Mouse (Mus musculus) spleen, postnatal 4 days (tissue): ENCODE results near the gene Lmo7.

Source experiments
- DNase-seq, 2 experiments: peaks; one replicate each; pipeline ENCODE4 v3.0.0; 2022; ENCODE audit warnings: low spot score in 2 of 2

The Lmo7 gene

DNA sequence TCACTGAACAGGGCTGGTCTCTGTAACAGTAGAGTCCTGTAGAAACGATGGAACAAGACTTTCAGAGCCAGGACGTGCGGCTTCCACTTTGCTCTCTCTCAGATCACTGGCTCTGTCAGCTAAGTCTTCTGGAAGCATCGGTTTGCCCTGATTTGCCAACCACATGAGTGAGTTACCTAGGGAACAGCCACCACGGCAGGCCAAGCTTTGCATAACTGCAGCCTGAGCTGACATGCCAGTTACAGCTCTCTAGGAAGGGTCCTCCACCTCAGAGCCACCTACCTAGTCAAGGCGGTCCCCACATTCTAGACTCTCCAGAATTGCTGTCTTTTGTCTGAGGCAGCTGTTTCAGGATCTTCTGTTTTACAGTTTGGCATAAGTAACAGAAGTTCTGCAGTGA lies 107.4 kb downstream of the Lmo7 start:
- no peak for DNase-seq

- no peak for DNase-seq
These were observed 108.6 kb downstream of the Lmo7 start for GRCm38 (mm10) chr14:101838231-101838839.

GRCm38 (mm10) chr14:101839771-101840731 lies 110.3 kb downstream of the Lmo7 start:
- no peak for DNase-seq

- no peak for DNase-seq
These were observed 111.5 kb downstream of the Lmo7 start for GRCm38 (mm10) chr14:101841271-101841670.

GRCm38 (mm10) chr14:101842521-101842920 lies 112.8 kb downstream of the Lmo7 start:
- DNase-seq = no peak

GRCm38 (mm10) chr14:101843443-101843842 lies 113.7 kb downstream of the Lmo7 start:
- DNase-seq = no peak

- DNase-seq = no peak
These were observed 114.7 kb downstream of the Lmo7 start for GRCm38 (mm10) chr14:101844467-101844866.

DNA sequence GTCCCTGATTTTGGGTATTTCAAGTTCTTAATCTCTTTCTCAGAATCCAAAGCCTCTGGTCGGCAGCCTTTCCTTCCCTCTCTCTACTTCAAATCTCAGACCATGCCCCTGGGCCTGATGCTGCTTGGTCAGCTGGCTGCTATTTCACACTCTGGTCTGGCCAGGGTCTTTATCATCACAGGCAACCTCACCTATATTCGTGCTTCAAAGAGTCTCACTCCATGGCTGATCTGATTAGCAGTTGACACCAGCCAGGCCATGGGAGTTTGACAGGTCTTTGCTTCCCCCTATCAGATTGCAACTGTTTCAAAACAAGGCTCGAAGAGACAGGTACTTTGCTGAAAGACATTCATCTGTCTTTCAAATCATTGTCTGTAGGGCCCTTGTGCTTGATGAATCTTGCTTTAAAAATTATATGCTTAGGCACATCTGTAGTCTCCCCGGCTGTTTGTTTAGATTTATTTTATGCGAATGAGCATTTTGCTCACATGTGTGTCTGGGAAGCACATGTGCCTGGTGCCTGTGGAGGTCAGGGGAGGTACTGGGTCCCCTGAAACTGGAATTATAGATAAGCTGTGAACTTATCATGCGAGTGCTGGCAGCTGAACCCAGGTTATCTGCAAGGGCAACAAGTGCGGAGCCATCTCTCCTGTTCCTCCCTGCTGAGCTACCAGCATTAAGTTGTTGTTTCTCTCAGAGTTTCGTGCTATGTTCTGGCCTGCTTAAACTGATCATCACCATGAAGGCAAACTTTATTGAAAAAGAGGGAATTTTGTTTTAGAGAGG lies 116.5 kb downstream of the Lmo7 start:
- DNase-seq = no peak

GRCm38 (mm10) chr14:101847520-101847919 lies 117.8 kb downstream of the Lmo7 start:
- no peak for DNase-seq

- DNase-seq = no peak
These were observed 122.9 kb downstream of the Lmo7 start for GRCm38 (mm10) chr14:101852584-101853195.

- DNase-seq = no peak
These were observed 123.5 kb downstream of the Lmo7 start for GRCm38 (mm10) chr14:101853207-101853606.

DNA sequence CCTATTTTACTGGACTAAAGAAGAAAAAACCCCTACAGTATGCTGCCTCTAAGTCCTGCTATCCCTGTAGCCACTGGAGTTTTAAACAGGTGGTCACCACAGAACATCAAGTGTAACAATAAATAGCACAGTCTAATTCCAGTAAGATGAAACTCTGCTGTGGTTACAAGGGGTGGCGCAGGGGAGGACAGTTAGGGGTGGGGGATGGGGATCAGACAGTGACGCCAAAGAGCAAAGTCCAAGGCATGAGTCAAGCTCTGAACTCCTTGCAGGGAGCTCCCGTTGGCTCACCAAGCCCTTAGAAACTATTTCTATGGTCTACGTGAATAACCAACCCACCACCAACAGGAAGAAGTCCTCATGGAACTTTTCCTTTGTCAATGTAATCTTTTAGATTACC lies 124.0 kb downstream of the Lmo7 start:
- no peak for DNase-seq

DNA sequence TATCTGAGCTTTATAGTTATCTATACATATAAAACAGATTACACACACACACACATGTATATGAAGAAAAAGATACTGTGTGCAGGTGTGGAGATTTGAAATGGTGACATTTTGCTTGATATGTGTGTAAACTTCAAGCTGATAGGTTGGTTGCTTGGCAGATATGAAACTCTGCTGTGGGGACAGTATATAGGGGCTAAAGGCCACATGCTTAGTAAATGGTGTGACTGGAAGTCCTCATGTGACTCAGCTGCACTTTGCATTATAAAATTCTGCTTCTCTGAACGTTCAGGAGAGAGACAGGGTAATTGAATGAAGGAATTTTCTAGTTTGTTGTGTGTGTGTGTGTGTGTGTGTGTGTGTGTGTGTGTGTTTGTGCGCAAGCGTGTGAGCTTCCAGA lies 124.5 kb downstream of the Lmo7 start:
- no peak for DNase-seq

GRCm38 (mm10) chr14:101859305-101859886 lies 129.6 kb downstream of the Lmo7 start:
- DNase-seq = no peak

DNA sequence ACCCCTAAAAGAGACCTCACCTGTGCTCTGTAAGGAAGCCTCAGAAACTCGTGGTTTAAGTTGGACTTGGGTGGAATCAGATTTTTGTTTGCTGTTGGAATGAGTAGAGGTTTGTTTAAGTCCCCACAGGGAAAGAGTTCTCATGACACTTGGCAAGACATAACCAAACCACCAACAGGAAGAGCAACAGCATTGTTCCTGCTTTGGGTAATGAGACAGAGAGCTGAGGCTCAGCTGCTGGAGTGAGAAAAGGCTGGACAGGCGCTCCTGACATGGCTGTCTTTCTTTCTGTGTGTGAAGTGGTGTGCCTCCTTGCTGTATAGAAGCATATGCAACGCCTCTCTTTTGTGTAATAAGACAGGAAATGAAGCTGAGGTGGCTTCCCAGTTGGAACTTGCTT lies 132.3 kb downstream of the Lmo7 start:
- DNase-seq = no peak

DNA sequence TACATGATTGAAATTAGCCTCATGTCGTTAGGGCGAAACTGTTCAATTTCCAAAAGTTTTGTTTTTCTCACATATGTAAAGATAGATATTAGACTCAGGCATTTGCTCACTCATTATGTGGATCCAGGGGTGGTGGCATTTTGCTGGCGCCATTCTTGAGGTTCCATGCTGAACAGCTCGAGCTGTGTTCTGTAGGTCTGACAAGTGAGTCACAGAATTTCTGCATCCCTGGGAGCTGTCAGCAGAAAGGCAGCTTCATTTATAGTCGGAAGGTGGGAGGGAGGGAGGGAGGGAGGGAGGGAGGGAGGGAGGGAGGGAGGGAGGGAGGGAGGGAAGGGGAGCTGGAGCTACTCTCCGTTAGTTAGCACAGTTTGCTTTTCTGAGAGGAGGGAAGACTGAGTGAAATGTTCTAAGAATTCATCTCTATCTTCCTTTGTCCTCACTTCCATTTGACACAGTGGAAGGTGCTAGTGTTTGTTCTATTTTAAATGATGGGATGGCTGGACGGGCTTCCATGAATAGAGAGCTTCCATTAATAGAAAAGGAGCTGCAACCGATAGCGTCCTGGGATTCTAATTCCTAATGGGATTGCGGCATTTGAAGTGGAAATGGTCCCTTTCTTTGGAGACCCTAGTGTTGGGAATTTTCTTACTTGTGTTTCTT lies 137.4 kb downstream of the Lmo7 start:
- no peak for DNase-seq

GRCm38 (mm10) chr14:101869145-101869544 lies 139.4 kb downstream of the Lmo7 start:
- DNase-seq = no peak

DNA sequence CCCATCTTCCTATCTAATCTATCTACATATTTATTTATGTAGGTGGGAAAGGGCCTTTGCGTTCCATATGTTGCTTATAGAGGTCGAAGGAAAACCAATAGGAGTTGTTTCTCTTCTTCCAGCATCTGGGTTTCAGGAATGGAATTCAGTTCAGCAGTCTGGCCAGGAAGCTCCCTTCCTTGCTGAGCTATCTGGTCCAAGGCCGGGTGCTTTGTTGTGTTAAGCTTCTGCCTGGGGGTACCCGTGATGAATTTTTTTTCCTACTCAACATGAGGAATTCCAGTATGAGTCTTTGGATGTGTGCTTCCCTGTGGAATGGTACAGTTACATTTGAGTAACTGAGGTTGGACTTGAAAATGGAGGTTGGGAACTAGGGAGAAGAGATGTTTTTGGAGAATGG lies 139.9 kb downstream of the Lmo7 start:
- DNase-seq = no peak

GRCm38 (mm10) chr14:101870171-101870902 lies 140.6 kb downstream of the Lmo7 start:
- DNase-seq = no peak

DNA sequence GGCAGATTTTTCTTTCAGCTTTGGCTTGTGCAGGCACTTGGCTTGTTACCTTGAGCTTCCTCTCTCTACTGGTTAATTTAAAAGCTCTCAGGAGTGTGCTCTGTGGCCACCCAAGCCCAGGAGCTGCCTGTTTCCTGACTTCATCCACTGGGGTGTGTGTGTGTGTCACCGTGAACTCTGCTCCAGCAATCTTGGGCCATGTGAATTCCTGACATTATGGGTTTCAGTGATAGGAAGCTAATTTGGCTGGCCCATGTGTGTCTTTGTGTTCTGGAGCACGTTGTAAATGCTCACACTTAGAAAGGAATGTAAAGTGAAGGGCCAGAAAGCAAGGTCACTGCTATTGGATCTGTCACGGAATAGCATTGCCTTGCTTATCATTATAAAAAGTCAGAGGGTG lies 143.1 kb downstream of the Lmo7 start:
- DNase-seq = no peak
